Mouse (Mus musculus): ENCODE measurements around the gene Dnm3.

Gene Dnm3

GRCm38 (mm10) chr1:162242980-162243650, 234.7 kb downstream of the Dnm3 start:
- DNase-seq = no peak

GRCm38 (mm10) chr1:162240720-162241119, 237.1 kb downstream of the Dnm3 start:
- no peak for DNase-seq

- no peak for DNase-seq
Observed at GRCm38 (mm10) chr1:162238646-162239045, 239.2 kb downstream of the Dnm3 start.

GRCm38 (mm10) chr1:162236624-162237159, 241.1 kb downstream of the Dnm3 start:
- DNase-seq = no peak

GRCm38 (mm10) chr1:162225621-162226147, 252.2 kb downstream of the Dnm3 start:
- DNase-seq = no peak

GRCm38 (mm10) chr1:162224817-162225605, 252.8 kb downstream of the Dnm3 start:
- no peak for DNase-seq

GRCm38 (mm10) chr1:162224061-162224460, 253.8 kb downstream of the Dnm3 start:
- no peak for DNase-seq

- no peak for DNase-seq
Observed at GRCm38 (mm10) chr1:162223258-162223940, 254.4 kb downstream of the Dnm3 start.

- no peak for DNase-seq
Observed at GRCm38 (mm10) chr1:162222353-162222752, 255.5 kb downstream of the Dnm3 start.

- DNase-seq = no peak
Observed at GRCm38 (mm10) chr1:162221801-162222301, 256.0 kb downstream of the Dnm3 start.

GRCm38 (mm10) chr1:162220891-162221290, 256.9 kb downstream of the Dnm3 start:
- DNase-seq = no peak

GRCm38 (mm10) chr1:162219781-162220180, 258.1 kb downstream of the Dnm3 start:
- no peak for DNase-seq

- no peak for DNase-seq
Observed at GRCm38 (mm10) chr1:162218530-162219180, 259.2 kb downstream of the Dnm3 start.

GRCm38 (mm10) chr1:162217340-162217974, 260.4 kb downstream of the Dnm3 start:
- no peak for DNase-seq

- DNase-seq = no peak
Observed at GRCm38 (mm10) chr1:162216656-162217055, 261.2 kb downstream of the Dnm3 start.

GRCm38 (mm10) chr1:162215743-162216142, 262.1 kb downstream of the Dnm3 start:
- no peak for DNase-seq

GRCm38 (mm10) chr1:162213066-162213465, 264.8 kb downstream of the Dnm3 start:
- no peak for DNase-seq

GRCm38 (mm10) chr1:162210529-162210928, 267.3 kb downstream of the Dnm3 start:
- no peak for DNase-seq

- DNase-seq = no peak
Observed at GRCm38 (mm10) chr1:162209487-162210149, 268.2 kb downstream of the Dnm3 start.

GRCm38 (mm10) chr1:162209010-162209409, 268.8 kb downstream of the Dnm3 start:
- DNase-seq = no peak

GRCm38 (mm10) chr1:162207708-162208043, 270.2 kb downstream of the Dnm3 start:
- DNase-seq = no peak
